Mouse (Mus musculus): Measurements from ENCODE around the gene Elp4.

Gene Elp4

DNA sequence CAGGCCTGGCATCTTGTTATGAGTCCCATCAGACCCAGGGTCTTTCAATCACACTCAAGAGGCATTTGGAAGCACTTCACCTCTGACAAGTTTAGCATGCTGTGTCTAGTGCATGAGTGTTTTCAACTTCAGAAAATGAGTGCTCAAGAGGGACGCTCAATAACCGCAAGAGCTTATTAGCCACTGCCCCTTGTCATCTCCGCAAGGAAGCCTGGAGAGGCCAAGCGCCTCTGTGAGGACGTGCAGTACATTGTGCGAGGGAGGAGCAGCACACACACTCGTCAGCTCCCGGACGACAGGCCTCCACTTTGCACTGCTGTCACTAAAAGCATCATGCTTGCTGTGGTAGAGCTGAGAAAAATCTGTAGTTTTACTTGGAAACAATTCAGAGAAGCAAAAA lies 177.7 kb downstream of the Elp4 start:
- no peak for DNase-seq (ENCODE audit: low spot score in 2 of 2)

DNA sequence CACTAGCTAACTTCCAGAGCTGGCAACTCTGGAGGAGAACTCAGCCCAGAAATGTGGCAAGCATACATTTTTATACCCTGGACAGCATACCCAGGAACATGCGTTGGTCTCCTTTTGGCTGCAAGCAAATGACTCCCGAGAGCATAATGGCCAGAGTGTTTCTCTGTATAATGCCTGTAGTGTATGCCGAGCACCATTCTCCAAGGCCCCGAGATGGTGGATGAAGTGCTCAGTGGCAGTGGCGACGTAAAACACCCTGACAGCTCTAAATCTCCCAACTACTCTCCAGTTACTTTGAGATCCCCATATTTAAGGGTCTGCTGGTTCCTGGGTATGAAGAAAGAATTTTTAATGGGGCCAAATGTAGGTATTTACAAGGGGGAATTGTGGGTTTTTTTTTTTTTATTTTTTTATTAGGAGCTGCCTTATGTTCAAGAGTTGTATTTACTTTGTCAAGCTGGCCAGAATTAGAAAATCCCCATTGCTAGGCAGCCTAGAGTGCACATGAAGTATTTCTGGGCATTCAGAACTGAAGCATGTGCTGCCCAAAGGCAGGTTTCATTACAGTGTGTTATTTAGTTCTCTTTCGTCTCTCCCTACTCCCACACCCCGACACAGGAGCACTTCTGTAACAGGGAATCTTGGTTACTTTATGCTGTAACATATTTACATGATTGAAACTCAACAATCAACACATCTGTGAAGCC lies 188.8 kb downstream of the Elp4 start:
- DNase-seq (ENCODE audit: low spot score in 2 of 2): no peak

DNA sequence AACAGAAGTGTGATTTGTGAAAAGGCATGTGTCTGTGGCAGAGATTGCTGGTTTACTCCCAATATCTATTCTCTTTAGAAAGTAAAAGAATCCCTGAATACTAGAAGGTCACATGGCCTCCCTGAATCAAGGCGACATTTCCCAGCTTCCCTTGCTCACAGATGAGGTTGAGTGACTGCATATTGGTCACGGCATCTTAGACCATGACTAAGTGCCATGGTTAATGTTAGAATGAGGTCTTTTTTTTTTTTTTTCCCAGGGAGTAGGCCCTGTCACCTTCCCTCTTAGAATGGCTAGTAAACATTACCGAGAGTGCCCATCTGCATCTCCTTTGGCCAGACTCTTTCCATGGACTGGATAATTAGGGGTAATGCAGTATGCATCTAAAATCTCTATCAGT lies 193.9 kb downstream of the Elp4 start:
- DNase-seq (ENCODE audit: low spot score in 2 of 2): no peak

DNA sequence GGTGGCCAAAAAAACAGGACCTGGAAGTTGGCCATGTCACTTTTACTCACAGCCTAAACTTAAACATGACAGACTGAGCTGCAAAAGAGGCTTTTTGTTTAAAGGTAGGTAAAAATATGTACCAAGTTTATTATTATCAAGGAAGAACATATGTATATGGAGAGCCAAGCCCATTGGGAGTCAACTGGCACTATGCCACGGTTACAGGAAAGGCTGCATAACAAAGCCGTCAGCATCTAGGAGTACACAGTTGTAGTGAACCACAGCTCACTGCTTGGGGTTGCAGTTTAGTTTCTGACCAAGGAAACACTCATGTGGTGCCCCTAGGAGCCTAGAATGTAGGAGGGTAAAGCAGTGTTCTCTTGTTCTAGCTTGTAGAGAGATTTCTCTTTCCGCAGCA lies 195.2 kb downstream of the Elp4 start:
- DNase-seq (ENCODE audit: low spot score in 2 of 2): no peak

DNA sequence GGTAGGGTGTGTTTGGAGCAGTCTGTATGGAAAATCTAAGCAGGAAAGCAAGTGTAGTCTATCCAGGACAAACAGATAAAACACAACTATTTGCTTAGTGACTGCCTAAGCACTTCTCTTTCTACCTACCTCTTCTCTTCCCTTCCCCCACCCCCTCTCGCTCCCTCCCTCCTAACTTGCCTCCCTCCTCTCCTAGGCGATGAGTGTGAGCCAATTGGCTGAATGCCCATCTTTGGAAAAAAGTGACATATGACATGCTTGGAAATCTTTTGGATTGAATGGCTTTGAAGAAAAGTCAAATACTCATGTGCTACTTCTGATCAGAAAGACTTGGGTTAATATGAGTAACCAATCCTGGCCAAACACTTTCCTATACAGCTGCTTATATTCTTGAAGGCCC lies 199.0 kb downstream of the Elp4 start:
- no peak for DNase-seq (ENCODE audit: low spot score in 2 of 2)

DNA sequence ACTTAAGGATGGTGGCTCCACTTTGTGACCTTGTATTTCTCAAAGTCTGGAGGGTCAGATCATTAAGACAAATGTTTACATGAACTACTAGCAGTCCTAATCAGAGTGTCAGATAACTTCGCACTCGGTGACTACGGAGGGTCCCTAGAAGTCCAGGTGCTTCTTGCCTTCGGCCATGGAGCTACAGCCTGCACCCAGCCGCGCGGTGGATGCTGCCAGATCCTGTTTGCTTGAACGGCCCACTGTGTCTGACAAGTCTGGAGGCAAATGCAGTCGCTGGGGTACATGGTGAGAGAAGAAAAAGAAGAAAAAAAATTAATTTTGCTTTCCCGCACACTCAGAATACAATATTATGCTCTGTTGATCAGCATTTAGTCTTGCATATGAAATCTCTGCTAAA lies 201.8 kb downstream of the Elp4 start:
- no peak for DNase-seq (ENCODE audit: low spot score in 2 of 2)

DNA sequence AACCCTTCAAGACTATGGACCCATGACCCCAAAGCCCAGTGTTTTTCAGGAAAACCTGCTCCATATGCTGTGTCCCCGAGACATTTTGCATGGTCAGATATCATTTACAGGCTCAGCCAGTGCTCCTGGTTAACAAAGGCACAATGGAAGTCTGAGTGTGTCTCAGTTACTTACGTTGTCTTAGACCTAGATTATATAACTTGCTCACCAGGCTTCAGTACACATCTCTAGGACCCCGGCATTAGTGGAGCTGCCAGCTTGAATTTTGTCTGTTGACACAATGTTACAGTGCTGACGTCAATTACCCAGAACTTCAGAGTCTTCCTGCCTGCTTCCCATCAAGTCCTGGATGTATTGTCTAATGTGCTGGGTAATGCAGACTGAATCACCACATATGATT lies 202.6 kb downstream of the Elp4 start:
- no peak for DNase-seq (ENCODE audit: low spot score in 2 of 2)

DNA sequence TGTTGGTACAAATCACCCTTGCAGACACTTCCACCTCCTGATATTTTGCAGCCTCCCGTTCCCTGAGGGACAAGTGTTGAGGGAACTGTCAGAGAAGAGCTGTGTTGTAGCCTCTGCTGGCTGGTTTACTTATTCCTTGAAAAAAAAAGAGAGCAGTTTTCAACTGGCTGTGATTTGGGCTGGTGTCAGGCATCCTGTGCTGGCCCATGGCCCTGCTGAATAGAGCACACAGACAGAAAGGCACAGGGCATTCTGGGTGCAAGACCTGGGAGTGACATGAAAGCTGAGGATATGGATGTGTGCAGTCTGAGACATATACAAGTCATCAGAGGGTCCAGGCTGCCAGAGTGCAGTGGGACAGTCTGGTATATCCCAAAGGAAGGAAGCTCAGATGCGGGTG lies 205.7 kb downstream of the Elp4 start:
- no peak for DNase-seq (ENCODE audit: low spot score in 2 of 2)

DNA sequence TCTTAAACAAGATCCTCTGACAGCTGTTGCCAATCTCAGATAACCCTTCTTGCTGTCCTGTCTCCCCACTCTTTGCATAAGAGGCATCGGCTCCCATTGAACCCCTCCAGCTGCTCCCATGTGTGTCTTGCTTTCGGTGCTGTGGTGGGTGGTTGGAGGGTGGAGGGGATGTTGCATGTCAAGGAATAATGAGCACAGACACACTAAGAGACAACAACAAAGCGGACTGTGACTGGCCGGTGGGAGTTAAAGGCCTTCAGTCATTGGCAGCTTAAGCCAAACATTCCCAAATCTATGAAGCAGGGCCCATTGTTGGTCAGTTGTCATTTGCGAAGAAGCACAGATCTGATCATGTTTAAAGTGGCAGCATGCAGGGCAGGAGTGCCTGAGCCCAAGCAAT lies 206.6 kb downstream of the Elp4 start:
- DNase-seq (ENCODE audit: low spot score in 2 of 2): no peak

DNA sequence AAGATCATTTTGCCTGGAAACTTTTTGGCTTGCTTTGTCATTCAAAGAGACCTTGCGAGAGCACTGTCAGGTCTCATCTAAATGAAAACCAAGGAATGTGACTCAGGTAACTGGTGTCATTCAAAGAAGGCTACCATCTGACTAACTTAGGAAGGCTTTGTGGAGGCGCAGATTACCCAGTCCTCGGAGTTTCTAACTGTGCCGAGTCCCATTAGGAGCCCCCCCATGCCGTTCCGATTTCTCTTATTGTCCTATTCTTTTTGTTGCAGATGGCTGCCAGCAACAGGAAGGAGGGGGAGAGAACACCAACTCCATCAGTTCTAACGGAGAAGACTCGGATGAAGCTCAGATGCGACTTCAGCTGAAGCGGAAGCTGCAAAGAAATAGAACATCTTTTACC lies 213.1 kb downstream of the Elp4 start:
- DNase-seq (ENCODE audit: low spot score in 2 of 2): no peak

DNA sequence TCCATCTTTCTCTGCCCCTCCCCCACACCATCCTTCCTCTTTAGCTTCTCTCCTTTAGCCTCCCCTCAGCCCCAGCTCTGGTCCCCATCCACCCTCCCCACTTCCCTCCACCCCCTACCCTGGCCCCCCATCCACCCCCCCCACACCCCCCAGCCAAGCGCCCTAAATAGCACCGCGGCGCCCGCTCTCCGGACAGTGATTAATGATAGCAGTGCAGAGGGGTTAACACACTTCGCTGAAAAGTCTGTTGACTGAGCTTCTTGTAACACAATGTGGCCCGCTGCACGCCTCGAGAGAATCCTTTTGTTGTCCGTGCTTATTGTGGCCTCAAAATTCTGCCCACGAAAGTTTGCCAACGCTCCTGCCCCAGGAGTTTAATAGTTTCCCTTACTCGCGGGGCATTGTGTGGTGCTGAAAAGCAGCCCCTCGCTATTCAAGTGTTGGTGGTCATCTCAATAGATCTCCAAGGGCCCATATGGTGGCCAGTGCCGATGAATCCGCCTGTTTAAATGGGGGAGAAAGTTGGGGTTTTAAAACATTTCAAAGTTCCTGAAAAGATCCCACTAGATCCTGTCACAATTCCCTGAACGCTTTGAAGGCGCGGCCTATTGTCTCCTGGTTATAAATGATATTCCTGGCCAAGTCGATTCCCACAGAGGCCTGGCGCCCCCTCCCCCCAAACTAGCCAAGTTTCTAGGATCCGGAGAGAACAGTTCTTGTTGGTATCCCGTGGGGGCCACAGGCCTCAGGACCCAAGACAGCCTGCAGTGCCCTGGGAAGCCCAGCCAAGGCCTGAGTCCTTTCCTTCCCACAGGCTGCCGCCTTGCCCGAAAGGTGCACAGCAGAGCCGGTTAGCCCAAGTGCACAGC lies 214.4 kb downstream of the Elp4 start:
- no peak for DNase-seq (ENCODE audit: low spot score in 2 of 2)

DNA sequence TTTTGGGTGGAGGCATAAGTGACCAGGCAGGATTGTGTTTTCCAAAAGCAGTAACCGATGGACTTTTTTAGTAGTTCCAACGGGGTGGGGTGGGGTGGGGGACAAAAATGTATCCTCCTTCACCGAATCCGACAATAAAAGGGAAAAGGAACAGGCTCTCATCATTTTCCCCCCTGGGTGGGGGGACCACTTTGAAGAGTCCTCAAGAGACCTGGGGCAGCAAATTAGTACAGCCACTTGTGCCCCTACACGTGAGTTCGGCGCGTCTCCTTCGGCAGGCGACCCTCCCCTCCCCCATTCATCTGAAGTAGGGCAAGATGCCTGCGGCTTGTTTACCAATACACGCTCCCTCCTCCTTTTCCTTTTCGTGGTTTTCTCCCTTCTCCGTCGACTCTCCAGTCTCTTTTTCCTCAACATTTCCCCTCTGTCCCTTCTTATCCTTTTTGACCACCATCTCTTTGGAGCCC lies 215.0 kb downstream of the Elp4 start:
- no peak for DNase-seq (ENCODE audit: low spot score in 2 of 2)

DNA sequence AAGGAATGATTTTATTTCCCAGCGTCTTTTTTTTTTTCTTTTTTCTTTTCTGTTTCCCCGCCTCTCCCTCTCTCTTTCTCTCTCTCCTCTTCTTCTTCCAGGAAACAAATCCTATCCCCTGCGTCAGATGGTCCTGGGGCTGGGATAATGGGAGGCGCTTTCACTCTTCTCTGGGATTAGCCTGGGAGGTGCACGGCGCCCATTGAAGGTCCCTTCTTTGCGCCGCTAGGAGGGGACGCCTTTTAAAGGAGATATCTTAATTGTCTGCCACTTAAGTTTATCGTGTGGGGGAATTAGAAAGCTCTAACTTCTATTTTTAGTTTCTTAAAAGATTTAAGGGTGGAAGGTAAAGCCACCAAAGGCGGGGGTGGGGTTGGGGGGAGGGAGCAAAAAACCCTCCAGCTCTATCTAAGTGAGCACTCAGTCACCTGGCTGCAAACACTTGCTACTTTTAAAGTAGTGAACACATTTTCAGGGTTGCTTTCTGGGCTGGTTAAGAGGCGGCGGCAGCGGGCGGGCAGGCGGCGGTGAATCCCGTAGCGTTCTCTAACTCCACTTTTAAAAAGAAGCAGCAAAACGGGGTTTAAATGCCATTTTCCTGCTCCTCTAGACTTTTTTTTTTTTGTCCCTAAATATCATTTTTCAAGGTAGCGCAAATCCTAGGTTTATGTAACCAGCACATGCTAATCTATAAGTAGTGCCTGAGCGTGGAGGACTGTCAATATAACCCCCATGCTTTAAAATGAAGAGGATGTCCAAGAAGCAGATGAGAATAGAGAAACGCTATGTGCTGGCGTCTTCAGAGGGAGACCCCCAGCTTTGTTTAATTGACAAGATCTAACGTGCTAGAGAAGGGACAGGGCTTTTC lies 215.7 kb downstream of the Elp4 start:
- DNase-seq (ENCODE audit: low spot score in 2 of 2): no peak

DNA sequence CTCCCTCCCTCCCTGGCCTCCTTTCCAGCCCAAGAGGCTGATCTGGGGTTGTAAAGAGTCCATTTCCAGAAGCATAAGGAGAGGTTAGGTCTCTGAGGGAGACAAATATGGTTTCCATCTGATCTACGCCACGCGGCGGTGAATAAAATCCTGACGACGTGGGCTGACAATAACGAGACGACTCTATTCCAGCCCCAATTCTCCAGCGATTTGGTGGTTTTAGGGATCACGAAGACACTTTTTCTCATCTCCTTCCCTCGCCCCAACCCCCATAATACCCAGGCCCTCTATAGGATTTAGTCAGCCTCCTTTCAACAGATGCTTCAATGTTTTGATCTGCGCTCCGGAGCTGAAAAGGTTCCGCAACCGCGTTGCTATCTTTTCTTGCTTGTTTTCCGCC lies 216.4 kb downstream of the Elp4 start:
- DNase-seq (ENCODE audit: low spot score in 2 of 2): no peak

DNA sequence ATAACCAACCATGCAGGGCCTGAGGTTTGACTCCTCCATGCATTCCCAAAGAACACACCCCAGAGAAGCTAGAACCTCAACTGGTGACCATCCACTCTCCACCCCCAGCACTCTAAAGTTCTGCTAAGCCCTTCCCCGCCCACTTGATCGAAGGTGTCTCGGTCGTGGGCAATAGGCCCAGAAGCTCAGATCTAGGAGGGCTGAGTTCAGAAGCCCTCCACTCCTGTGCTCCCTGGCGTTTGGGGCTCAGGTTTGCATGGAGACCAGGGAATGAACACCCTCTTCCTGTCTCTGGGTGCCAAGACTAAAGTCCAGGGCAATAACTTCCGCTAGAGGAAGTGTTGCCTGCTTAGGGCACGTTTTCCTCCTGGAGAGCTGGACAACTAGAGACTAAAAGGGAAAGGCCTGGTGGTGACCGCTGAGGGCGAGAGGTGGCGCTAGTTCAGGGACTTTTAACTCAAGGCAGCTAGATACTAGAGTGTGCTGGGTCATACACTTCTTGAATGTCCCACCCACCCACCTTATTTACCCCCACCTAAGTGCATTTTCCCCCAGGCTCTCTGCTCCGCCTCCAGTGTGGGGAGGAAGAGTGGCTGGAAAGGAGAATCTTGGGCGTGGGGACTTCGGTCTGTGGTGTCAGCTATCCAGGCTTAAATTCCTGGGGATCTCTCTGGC lies 216.9 kb downstream of the Elp4 start:
- no peak for DNase-seq (ENCODE audit: low spot score in 2 of 2)

DNA sequence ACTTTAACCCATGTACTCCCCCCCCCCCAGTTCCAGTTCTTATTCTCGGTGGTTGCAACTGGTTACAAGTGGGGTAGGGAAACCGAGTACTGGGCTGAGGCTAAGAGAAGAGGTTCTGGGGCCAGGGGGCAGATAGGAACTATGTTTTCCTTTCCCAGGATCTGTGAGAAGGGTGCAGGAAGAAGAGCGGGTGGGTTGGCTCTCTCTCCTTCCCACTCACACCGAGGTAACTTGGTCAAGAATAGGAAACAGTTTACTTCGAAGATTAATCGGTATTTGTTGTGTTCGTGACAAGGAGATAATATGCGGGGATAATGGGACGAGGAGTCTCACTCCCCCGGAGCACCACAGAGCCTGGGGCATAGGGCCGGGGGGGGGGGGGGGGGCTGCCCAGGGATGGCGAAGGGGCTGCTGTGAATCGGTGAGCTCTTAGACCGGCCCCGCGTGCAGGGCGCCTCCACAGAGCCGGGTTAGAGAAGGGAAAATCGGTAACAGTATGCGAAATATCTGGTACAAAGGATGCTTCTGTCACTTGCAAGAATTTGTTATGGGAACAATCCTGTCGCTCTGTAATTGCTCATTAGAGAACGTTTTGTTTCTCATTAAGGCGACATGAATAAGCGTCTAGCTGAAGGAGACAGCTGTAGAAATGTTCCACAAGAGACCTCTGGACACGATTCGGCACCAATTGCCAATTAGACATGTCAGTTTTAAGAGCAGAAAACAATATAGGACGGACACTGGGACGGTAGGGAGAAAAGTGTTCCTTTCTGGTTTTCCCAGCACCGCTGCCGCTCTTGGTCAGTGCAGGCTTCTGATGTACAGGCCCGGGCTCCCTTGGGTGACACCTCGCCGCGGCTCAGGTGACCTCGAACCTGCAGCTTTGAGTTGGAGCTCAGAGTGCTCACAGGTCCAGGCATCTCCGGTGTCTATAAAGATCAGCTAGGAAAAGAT lies 217.7 kb downstream of the Elp4 start:
- DNase-seq (ENCODE audit: low spot score in 2 of 2): no peak

DNA sequence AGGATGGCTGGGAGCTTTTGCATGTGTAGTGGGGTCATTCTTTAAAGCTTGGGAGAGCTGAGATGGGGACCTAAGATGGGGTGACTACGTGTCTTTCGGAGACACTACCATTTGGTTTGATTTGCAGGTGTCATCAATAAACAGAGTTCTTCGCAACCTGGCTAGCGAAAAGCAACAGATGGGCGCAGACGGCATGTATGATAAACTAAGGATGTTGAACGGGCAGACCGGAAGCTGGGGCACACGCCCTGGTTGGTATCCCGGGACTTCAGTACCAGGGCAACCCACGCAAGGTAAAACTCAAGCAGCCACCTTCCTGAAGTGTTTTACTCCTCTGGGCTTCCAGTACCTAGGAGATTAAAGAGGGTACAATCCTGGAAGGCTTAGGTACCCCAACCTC lies 218.7 kb downstream of the Elp4 start:
- DNase-seq (ENCODE audit: low spot score in 2 of 2): no peak

DNA sequence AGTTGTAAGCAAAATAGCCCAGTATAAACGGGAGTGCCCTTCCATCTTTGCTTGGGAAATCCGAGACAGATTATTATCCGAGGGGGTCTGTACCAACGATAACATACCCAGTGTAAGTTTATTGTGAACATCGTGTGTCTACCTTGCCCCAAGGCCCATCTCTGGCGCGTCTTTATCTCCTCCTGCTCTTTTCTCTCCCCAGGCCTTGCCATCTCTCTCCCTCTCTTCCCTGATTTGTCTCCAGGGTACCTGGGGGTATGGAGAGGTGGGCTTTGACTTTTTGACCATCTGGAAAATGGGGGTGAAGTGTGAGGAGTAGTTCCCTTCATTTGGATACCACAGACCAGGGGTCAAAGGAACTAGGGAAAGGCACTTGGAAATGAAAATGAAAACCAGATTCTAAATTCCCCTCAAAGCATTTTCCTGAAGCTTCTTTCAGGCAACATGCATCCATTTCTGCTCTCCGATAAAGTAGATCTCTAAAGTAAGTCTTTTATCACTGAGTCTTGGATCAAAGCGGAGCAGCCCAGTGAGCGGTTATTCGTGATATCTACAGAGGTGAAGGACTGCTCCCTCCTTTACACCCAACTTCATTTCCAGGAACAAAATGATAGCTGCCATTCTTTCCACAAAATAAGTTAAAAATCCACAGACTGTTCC lies 219.2 kb downstream of the Elp4 start:
- no peak for DNase-seq (ENCODE audit: low spot score in 2 of 2)

DNA sequence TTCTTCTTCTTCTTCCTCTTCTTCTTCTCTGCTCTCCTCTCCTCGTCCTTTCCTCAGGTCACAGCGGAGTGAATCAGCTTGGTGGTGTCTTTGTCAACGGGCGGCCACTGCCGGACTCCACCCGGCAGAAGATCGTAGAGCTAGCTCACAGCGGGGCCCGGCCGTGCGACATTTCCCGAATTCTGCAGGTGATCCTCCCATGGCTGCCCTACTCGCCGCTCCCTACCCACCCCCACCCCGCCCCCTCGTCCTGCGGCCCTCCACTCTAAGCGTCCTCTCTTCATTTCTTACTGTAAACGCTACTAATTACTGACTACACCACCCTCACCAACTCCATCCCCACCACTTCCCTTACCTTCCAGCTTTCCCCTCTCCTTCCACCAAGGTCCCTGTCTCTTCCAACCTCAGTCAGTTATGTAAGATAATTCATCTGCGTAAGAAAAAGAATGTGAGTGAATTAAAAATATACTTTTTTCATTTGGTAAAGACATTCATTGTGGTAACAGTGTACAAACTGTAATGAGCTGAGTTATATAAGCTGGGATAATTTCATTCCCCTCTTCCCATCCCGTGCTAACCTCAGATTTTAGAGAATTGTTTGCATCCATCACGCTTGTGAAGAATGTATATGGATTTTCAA lies 220.5 kb downstream of the Elp4 start:
- DNase-seq (ENCODE audit: low spot score in 2 of 2): no peak
